Mouse (Mus musculus) olfactory bulb, adult 2 months (tissue): ENCODE measurements around the gene Fbxl2.

Source experiments
- CTCF ChIP-seq: fragments of 200-500 bp; IDR thresholded peaks from 2 replicates; pipeline ENCODE4 v1.5.1; 2012; ENCODE audit warnings: low read depth, mild to moderate bottlenecking, low read length, moderate library complexity; ENCODE audit not compliant: insufficient read depth
- POLR2A ChIP-seq: fragments of 200-500 bp; IDR thresholded peaks from 2 replicates; pipeline ENCODE4 v1.6.1; 2012; ENCODE audit warnings: mild to moderate bottlenecking, low read depth, low read length, moderate library complexity; ENCODE audit not compliant: insufficient read depth

- TF ChIP-seq POLR2A (no peak), CTCF (no peak)
Measured at GRCm38 (mm10) chr9:114050778-114051177, 4.8 kb upstream of the Fbxl2 start.
